Mouse (Mus musculus) megakaryocyte progenitor cell, adult 5-6 weeks (primary cell): ENCODE measurements at regions not wholly inside any gene's neighbourhood (a gene's known extent, or its start where the extent isn't known, plus 50 kb on each side); places are given as distances from the start of the nearest gene placed in this dataset.

Experiments used
- ATAC-seq: replicated peaks from 2 replicates; pipeline ENCODE4 v1.8.0; 2016; ENCODE audit warnings: mild to moderate bottlenecking, moderate TSS enrichment, inconsistent platforms; ENCODE audit not compliant: poor library complexity

- ATAC-seq = no peak
Observed at GRCm38 (mm10) chr12:79970227-79970901, 142.4 kb downstream of the Zfp36l1 start.

DNA sequence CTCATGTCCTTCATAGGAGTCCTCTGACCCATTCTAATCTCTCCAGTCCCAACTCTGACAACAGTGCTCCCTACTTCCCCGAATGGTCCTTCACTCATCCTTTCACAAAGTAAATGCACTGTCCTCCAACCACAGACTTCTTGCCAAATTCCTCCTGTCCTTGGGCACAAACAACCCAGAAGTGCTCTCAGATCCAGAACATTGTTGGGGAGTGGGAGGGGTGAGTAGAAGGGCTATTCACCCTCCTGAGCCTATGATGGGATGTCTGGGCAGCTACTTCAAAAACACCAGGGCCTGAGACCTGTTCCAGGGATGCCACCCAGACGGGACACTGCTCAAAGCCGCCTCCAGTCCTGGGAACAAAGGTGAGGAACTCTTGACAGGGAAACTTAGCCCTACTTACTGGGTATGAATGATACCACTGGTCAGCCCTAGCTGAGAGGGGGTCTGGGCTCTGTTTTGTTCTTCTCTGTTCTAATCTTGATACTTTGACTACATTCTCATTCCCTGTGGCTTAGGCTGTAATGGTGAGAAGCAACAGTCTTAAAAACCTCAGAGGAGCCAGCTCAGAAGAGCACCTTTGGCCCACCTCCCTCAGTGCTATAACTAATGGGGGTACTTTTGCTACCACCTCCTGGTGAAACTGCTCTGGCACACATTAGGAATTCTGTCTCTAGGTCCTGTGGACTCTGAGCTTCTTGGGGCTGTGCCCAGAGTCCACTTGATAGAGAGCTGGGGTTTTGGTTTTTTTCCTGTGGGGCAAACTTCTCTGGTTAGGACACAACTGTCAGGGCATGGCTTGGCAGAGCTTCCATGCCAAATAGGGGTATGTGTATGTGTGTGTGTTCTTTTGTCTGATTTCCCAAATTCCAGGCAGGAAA, 143.2 kb downstream of the Zfp36l1 start:
- no peak for ATAC-seq

DNA sequence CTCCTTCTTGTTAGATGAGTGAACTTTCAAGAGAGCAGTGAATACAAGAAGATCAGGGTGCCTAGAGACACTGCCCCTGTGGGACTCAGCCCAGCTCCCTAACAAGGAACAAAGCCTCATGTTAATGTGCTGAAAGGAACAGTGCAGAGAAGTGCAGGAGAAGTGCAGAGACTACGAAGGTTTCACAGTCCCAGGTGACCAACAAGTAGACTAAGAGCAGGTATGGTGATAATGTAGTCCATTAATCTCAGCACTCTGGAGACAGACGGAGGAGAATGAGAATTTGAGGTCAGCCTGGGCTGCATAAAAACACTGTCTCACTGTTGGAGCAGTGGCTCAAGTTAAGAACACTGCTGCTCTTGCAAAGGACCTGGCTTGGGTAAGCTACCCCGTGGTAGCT, 144.1 kb downstream of the Zfp36l1 start:
- ATAC-seq = no peak

- no peak for ATAC-seq
Observed at GRCm38 (mm10) chr12:79967491-79968255, 145.1 kb downstream of the Zfp36l1 start.

DNA sequence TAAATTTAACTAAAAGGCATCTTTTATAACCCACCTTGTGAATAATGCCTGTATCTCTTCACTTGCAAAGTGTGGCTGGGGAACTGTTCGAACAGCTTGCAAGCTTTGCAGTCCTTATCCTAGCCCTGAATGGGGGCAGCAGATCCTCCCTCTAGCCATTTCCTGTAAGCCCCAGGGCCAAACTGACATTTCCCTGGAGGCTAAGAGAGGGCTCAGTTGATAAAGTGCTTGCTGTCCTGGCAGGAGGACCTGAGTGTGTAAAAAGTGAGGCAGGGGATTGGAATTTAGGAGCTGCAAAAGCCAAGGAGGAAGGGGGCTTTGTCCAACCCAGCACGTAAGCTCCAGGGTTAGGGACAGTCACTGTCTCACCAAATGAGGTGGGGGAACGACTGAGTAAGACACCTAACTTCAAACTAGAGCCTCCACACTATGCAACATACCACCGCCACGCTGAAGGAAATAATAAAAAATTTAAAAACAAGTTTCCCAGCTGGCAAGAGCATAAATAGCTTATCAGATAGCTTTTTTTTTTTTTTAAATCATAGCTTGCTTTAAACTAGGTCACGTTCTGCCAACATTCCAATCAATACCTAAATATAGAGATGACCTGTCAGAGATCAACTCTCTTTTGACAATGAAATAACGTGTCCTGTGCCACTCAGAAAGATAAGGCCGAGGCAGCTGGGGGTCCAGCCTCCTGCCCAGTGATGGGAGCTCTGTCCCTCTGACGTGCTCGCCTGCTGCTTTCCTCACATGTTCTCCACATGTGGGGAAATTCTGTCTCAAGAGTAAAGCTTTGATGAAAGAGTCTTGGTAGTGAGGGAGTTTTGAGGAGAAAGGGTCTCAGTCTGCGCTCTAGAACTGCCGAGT, 146.0 kb downstream of the Zfp36l1 start:
- no peak for ATAC-seq

- ATAC-seq = no peak
Observed at GRCm38 (mm10) chr12:79966289-79966615, 146.6 kb downstream of the Zfp36l1 start.

DNA sequence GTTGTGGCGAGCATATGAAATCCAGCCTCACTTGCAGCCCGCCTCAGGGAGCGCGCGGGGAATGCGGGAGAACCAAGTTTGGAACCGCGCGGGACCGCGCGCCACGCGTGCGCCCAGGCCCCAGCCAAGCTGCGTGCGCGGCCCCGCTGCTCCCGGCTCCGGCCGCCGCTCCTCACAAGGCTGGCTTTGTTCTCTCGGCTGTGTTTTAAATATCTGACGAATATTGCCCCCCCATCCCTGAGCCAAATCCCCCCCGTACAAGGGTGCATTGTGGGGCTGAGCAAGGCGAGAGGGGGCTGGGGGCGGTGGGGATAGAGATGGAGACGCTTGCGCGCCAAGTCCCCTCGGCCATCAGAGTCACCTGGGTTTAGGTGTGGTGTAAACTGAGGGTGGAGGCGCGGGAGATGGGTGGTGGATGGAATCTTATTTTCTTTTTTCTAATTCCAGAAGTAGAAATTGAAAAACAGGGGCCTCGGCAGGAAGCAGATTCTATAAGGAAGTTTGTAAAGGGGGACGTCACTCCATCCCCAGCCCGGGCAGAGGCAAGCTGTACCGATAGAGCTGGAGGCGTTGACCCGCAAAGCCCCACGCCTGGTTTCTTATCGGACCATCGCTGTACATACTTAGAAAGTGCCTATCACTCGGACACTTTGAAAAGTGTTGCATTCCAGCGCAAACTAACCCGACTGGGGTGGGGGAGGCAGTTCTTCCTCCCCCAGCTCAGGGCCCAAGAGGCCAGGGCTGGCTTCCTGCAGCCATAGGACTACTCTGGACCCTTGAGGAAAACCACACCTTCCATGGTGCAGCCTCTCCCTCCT, 147.1 kb downstream of the Zfp36l1 start:
- ATAC-seq = peak; percentile 52

DNA sequence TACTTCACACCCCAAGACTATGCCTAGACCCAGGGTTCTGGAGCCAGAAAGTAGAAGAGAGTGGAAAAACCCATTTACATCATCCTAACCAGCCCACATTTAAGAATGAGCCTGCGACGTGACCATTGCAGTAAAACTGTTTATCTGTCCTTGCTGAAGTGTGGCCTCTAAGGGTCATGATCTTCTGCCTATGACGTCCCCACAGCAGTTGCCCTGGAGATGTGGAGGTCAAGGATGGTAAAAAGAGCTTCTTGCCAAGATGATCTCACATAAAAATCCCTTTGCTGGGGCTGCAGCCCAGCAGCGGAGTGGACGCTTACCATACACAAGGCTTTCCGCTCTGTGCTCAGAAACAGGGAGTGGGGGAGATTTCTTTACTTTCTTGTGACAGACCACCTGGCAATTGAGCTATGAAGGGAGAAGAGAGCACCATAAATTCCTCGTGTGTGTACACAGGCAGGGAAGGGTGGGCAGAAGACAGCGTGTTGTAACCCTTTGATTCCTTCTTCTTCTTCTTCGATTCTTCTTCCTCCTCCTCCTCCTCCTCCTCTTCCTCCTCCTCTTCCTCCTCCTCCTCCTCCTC, 149.3 kb downstream of the Zfp36l1 start:
- ATAC-seq = no peak

DNA sequence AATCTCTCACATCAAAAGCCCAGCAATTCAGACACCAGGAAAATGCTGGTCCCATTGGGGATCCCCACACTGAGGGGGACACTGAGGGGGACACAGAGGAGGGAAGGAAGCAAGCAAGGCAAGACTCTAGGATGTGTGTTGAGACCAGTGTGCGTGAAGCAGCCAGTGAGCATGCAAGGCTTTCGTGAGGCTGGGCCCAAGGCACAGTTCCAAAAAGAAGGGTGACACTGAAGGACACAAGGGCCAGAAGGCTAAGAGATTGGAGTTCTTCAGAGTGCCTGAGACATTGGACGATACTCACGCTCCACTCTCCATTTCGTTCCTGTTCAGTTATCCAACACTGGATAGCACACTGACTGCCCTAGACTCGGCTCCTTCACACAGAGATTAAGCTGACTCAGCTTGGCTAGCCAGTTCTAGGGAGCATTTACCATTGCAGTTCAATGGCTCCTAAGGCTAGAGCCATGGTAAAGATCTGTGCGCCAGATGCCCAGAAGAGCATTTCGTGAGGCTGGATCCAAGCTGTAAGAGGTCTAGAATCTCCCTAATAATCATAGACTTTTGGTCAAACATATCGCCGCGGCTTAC, 150.1 kb downstream of the Zfp36l1 start:
- no peak for ATAC-seq

DNA sequence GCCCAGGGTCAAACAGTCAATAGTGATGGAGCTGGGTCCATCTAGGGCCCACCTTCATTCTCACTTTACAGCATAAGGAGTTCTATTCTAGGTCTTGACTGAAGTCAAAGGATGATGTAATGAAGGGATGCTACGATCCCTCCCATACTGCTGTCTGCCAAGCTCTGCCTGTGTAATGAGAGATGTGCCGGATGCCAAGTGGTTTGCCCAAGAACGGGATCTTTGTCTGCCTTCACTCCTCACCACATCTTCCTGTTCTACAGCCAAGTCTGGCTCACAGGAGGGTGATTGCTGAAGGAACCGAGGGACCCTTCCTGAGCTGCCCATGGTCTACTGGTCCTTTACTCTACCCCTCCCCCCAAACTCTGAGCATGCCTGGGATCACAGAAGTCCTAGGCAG, 150.9 kb downstream of the Zfp36l1 start:
- peak; percentile 32; the same call in 1 of the 2 replicates for ATAC-seq

DNA sequence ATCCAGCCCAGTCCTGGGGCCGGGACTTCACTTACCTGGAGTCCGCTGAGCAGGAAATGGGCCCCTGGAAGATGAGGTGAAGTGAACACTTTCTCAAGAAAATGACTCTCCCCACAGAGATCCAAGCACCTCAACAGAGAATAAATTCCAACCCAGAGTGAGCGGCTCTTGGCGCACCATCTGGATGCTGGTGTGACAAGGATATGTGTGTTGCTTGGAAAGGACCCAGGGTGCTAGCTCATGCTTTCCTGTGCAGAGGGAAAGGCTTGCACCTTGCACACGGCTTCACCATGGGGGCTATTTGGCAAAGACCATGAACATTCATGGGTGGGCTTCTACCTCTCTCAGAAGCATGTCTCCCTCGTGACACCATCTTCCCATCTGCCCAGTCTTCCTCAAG, 151.7 kb downstream of the Zfp36l1 start:
- ATAC-seq = no peak

GRCm38 (mm10) chr12:79960446-79960845, 152.4 kb downstream of the Zfp36l1 start:
- ATAC-seq = no peak

DNA sequence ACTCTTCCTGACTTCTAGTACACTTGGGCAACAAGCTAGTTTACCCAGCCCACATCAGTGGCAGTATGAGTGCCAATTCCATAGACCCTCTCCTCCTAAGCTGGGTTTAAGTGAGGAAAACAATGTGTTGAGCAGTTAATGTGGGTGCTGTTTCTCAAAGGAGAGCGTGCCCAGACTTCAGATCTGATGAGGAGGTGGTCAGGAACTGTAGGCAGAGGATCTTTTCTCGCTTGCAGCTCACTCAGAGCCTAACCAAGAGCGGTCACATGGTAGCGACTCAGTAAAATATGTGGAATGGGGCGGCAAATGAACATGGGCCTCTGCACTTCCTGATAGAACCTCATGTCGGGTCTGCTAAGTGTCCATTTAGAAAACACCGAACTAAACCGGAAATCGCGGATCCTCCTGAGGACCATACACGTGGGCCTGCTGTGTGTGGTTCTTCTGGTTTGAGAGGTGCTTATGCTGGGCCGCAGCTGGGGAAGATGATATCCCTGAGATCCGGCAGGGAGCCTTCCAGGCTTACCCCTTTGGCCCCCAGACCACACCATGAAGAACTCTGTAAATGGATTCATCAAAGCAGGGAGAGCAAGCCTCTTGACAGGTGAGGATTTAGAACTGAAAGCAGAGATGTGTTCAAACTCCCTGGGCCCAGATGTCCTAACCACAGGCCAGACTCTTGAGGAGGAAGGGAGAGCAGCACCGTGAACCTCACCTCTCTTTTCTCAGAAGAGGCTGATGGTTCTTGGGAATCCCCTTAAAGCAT, 153.1 kb downstream of the Zfp36l1 start:
- no peak for ATAC-seq

DNA sequence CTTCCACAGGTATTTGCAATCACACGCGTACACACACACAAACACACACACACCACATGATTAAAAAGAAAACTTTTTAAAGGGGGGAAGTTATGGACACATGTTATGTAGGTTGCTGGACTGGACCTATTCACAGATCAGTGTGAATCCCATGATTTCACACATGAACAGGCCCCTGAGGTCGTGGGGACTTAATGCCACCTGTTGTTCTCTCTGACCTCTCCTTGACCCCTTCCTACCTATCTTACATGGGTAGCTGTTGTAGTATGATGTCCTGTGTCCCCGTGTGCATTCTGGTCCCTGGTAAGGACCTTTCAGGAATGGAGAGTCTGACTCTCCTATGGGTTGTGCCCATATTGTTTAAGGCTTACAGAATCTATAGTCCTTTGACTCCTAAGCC, 155.6 kb downstream of the Zfp36l1 start:
- no peak for ATAC-seq

GRCm38 (mm10) chr12:79956351-79956750, 156.5 kb downstream of the Zfp36l1 start:
- ATAC-seq = no peak

DNA sequence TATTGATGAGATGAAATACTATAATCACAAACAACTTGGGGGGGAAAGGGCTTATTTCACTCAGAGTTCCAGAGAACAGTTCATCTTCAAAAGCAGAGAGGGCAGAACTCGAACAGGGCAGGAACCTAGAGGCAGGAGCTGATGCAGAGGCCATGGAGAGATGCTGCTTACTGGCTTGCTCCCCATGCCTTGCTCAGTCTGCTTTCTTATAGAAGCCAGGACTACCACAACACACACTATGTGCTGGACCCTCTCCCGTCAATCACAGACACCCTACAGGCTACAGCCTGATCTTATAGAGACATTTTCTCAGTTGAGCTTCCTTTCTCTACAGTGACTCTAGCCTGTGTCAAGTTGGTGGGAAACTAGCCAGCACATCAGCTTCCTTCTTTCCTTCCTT, 157.3 kb downstream of the Zfp36l1 start:
- no peak for ATAC-seq

DNA sequence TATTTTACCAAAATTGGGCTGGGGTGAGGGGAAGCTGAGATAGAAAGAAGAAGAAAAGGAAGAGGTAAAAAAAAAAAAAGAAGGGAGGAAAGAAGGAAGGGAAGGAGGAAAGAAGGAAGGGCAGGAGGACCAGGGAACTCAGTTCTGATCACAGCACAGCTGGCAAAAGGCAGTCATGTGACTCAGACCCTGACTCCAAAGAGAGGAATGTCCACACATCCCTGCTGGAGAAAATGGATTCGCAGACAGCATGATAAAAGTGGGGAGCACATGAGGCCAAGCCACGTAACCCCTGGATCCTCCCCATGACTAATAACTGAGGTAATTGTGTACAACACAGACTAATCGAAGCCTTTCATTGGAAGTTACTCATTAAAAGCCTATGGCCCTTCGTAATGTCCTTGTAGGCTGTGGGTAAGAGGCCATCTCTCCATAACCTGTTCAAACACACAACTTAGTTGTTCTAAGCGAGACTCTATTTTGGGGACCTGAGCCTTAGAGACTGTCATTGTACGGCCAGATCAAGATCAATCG, 162.2 kb downstream of the Zfp36l1 start:
- no peak for ATAC-seq
